Mouse (Mus musculus): ENCODE measurements around the gene Gtdc1.

DNA sequence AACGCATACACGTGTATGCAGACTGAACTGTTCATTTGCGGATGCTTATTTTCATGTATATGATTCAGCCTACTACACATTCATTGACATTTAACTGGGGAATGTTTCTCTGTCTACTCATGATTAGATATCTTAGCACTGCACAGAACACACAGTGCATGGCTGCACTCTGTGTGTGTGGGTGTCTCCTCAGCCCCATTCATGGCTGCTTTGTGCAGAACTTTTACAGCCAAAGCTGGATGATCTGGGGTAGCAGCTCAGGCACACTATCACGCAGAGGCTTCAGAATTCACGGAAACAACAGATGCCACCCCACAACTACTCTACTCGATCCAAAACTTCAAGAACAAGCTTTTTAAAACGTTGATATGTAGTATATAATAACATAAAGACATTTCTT, 263.4 kb downstream of the Gtdc1 start:
- no peak for TF ChIP-seq POLR2A (IDR thresholded peaks at IDR 0.05; ENCODE audit: borderline replicate concordance, control insufficient read depth, low read depth, low read length)
- TF ChIP-seq CTCF (IDR thresholded peaks at IDR 0.05; ENCODE audit: control insufficient read depth, insufficient read depth, low read length): no peak
